Mouse (Mus musculus): Measurements from ENCODE around the gene Celf5.

DNA sequence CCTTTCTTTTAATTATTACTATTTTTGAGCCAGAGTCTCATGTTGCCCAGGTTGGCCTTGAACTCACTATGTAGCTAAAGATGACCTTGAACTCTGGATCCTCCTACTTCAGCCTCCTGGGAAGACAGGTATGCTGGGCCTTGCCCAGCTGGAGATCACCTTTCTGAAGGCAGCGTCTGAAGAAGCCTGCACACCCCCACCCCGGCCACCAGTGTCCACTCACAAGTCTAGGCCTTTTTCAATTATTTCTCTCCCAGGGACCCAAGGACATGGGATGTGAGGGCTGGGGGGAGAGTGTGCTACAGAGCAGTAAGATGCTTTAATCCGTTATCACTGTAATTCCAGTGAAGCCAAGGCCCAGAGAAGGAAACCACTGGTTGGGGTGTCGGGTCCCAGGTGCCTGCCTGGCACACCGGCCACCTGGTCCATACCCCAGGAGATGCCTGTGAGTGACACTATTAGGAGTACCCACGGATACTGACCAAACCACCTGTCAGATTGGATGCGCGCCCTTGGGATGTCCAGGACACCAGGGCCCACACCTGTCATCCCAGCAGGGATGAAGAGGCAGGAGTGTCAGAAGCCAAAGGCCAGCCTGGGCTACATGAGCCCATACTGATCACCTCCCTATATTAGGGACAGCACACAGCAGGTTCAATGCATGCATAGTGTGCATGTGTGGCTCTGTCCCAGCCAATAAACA lies 54.6 kb downstream of the Celf5 start:
- TF ChIP-seq POLR2A (IDR thresholded peaks at IDR 0.05; ENCODE audit: low read depth, low read length) (no peak), CTCF (IDR thresholded peaks at IDR 0.05; ENCODE audit: extremely low read depth, insufficient read length, insufficient replicate concordance, low read depth, low read length) (no peak)

Data from small intestine, adult 2 months (tissue).